Mouse (Mus musculus) splenic B cell, adult 2 months (primary cell): ENCODE results near the gene Mtor.

Source experiments
- DNase-seq: peaks from one replicate; pipeline ENCODE4 v3.0.0-alpha.2; 2011; ENCODE audit warnings: low read depth, low spot score
- H3K27me3 ChIP-seq: 2 replicates; pipeline ENCODE4 v1.6.1; 2012; ENCODE audit warnings: mild to moderate bottlenecking, low read length, moderate library complexity, mixed read lengths; ENCODE audit not compliant: control insufficient read depth, poor library complexity, insufficient read depth, severe bottlenecking
- H3K36me3 ChIP-seq: 2 replicates; pipeline ENCODE4 v1.6.1; 2012; ENCODE audit warnings: mild to moderate bottlenecking, low read length, moderate library complexity, mixed read lengths; ENCODE audit not compliant: control insufficient read depth, poor library complexity, insufficient read depth, severe bottlenecking

Gene Mtor

DNA sequence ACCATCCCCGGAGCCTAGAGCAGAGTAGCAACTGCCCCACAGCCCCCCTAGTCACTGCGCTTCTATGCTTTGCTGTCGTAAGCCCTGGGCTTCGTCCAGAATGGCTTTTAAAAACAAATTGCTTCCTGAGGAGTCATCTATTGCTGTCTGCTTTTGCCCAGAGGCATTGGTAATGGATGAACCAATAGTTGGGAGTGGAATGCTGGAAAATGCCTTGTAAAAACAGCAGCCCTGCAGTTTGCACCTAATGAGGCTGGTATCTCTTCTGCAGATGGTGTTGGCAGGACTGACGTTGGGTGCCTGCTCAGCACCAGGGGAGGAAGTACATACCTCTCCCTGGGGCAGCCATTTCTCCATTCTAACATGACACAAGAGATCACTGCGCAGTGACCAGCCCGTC lies 75.1 kb downstream of the Mtor start:
- no peak for DNase-seq
- Histone ChIP-seq H3K36me3 (peaks cover 11% of the 10 kb centered on the region), H3K27me3 (no peaks in the 10 kb centered on the region)

DNA sequence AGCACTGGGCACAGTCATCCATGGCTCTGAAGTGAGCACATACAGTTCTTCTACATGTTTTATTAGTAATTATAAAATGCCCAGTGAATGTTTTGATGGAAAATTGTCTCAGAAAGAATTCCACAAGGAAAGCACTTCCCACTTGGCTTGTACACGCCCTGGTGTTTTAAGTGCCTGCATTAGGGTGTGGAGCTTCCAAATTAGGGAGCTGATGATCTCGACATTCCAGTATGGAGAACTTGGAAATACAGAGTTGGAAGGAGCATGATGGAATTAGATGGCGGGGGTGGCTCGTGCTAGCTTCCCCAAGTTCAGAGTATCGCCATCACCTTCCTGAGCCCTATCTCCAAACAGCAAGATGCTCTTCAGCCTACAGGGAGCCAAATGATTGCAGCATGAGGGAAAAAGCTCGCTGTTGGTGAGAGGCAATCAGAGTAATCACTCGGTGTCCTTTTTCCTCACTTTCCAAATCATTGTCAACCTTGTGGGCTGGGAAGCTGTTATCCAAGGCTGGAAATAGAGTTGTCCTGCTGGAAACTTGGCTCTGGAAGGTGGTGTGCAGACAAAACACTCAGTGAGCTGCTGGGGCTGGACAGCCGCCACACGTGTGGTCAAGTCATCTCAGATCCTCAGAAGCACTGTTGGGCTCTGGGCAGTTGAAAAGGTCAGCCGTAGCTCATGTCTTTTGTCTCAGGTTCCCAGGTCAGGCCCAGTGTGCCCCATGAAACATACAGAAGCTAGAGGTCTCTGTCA lies 78.9 kb downstream of the Mtor start:
- no peak for DNase-seq
- Histone ChIP-seq H3K27me3 (no peaks in the 10 kb centered on the region), H3K36me3 (peaks cover 13% of the 10 kb centered on the region)

DNA sequence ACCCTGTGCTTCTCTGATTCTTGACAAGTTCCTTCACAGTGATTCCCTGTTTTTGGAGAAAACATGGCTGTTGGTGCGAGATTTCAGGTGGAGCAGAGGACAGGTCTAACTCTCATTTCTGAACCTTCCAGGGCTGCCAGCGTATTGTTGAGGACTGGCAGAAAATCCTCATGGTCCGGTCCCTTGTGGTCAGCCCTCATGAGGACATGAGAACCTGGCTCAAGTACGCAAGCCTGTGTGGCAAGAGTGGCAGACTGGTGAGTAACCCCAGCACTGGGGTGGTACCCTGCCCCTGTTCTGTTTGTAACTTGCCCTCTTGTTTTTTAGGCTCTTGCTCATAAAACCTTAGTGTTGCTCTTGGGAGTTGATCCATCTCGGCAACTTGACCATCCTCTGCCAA lies 81.9 kb downstream of the Mtor start:
- Histone ChIP-seq H3K36me3 (peaks cover 10% of the 10 kb centered on the region), H3K27me3 (no peaks in the 10 kb centered on the region)
- no peak for DNase-seq

DNA sequence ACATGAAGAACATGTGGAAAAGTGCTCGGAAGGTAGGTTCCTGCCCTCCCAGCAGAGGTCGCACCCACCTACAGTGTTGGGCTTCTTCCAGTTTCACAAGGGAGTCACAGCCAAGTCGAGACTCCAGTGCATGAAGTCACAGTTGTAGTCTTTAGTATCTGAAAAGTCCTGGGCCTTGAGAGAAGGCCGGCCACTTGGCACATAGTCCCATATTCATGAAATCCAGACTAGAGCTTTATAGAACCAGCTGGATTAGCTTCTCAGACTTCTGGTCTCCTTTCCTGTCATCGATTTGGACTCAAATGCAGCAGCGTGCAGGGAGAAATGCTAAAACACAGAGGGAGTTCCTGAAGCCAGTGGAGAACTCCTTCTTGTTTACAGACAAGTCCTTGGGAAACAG lies 82.4 kb downstream of the Mtor start:
- Histone ChIP-seq H3K27me3 (no peaks in the 10 kb centered on the region), H3K36me3 (peaks cover 11% of the 10 kb centered on the region)
- no peak for DNase-seq

- Histone ChIP-seq H3K36me3 (peaks cover 9% of the 10 kb centered on the region), H3K27me3 (no peaks in the 10 kb centered on the region)
- no peak for DNase-seq
Observed at GRCm38 (mm10) chr4:148531341-148531740, 82.9 kb downstream of the Mtor start.

DNA sequence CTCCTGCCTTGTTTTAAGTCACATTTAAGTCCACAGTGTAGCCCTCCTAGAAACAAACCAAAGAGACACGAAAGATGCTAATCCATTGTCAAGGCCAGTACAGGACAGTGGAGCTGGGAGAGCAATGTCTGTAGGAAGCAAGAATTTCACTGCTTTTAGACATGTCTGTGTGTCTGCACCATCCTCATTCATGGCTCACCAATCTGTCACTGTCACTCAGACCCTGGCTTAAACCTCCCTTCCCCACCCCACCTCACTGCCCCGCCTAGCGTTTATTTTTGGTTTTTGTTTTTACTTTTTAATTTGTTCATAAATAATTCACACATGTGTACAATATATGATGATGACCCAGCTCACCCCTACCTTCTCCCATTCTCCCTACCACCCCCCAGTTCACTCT lies 84.1 kb downstream of the Mtor start:
- Histone ChIP-seq H3K27me3 (no peaks in the 10 kb centered on the region), H3K36me3 (peaks cover 9% of the 10 kb centered on the region)
- no peak for DNase-seq

- no peak for DNase-seq
- peaks cover 11% of the 10 kb centered on the region for H3K36me3 ChIP-seq
- H3K27me3 ChIP-seq: no peaks in the 10 kb centered on the region
Observed at GRCm38 (mm10) chr4:148533613-148534328, 85.4 kb downstream of the Mtor start.

- DNase-seq: no peak
- Histone ChIP-seq H3K36me3 (peaks cover 14% of the 10 kb centered on the region), H3K27me3 (no peaks in the 10 kb centered on the region)
Observed at GRCm38 (mm10) chr4:148535876-148536275, 87.5 kb downstream of the Mtor start.

- no peaks in the 10 kb centered on the region for H3K27me3 ChIP-seq
Observed at GRCm38 (mm10) chr4:148549106-148549505, 100.7 kb downstream of the Mtor start.

GRCm38 (mm10) chr4:148557766-148558165 lies 109.4 kb downstream of the Mtor start:
- DNase-seq: no peak
- peaks cover 6% of the 10 kb centered on the region for H3K36me3 ChIP-seq
- no peaks in the 10 kb centered on the region for H3K27me3 ChIP-seq

More at GRCm38 (mm10) chr4:148549106-148549505, 100.7 kb downstream of the Mtor start:
- peaks cover 14% of the 10 kb centered on the region for H3K36me3 ChIP-seq
- DNase-seq: no peak

DNA sequence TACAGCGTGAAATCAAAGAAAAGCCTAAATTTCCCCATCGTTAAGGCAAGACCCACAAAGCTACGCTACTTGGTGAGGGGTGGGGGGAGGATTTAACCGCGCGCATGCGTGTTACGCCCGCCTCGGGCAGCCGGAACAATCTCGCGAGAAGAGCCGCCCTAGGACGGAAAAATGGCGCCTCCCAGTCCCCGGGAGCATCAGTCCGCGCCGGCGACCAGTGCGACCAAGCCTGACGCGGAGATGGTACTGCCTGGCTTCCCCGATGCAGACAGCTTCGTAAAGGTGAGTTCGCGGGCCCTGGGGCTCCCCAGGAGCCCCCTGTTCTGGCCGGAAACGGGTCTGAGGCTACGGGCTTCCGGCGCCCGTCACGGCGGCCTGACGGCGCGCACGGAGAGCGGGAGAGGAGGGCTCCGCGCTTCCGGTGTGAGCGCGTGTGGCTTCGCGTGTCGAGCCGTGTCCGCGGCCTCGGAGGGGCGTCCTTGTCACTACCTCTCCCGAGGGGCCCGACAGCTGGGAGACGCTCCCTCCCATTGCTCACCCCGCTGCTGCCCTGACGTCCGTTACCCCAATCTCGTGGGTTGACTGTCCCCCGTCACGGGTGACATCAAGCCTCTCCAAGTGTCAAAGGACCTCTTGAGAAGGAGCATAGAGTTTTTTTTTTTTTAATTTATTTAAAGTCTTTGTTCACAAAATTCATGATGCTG lies 110.0 kb downstream of the Mtor start, which contains the start of gene Exosc10:
Gene Exosc10, plus strand, starts transcription at position 133 of the 704 bp plus-strand sequence.
- no peaks in the 10 kb centered on the region for H3K27me3 ChIP-seq
- DNase-seq: peak; percentile 94
- H3K36me3 ChIP-seq: peaks cover 6% of the 10 kb centered on the region

DNA sequence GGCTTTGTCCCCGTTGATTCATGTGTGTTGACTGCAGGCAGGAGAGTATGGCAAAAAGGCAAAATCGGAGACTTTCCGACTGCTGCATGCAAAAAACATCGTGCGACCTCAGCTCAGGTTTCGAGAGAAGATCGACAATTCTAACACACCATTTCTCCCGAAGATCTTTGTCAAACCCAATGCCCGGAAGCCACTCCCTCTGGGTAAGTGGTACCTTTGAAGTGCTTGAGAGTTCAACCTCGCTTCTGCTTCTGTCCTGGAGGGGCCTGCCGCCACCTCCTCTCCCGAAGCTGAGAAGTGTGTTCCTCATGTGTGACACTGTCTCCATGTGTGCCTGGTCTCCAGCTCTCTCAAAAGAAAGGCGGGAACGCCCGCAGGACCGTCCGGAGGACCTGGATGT lies 114.3 kb downstream of the Mtor start:
- H3K27me3 ChIP-seq: no peaks in the 10 kb centered on the region
- DNase-seq: no peak

DNA sequence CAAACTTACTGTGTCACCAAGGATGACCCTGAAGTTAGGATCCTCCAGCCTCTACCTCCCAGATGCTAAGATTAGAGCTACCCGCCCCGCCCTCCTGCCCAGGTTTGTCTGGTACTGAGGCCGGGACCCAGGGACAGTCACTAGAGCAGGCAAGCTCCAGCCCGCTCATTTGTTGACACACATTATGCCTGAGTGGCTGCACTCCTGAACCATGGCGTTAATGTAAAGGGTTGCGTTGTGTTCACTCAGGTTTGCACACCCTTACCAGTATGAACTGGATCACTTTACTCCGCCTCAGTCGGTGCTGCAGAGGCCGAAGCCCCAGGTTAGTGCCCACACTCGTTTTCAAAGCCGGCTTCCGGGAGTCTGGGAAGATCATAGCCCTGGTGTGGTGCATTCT lies 115.2 kb downstream of the Mtor start:
- DNase-seq: no peak
- H3K36me3 ChIP-seq: peaks cover 16% of the 10 kb centered on the region
- H3K27me3 ChIP-seq: no peaks in the 10 kb centered on the region

More for the DNA sequence above, 114.3 kb downstream of the Mtor start:
- H3K36me3 ChIP-seq: peaks cover 13% of the 10 kb centered on the region

DNA sequence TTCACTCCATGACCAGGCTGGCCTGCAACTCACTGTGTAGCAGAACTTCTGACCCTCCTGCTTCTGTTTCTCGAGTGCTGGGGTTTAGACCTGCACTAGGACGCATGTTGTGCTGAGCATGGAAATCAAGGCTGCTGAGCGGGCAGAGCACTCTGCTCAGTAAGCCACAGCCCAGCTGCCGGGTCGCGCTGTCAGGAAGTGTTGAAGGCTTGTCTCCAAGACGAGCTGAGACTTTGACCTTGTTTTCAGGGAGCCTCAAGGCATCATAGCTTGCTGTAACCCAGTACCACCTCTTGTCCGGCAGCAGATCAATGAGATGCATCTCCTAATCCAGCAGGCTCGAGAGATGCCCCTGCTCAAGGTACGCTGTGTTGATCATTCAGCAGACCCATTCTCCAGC lies 121.7 kb downstream of the Mtor start:
- Histone ChIP-seq H3K27me3 (no peaks in the 10 kb centered on the region), H3K36me3 (peaks cover 13% of the 10 kb centered on the region)
- DNase-seq: no peak
